Mouse (Mus musculus) frontal cortex, postnatal 25 days (tissue): ENCODE measurements around the gene Cacna1f.

Experiments used
- DNase-seq, 2 experiments: peaks; one replicate each; pipeline ENCODE4 v3.0.0; 2022; ENCODE audit warnings: low spot score in 2 of 2

Cacna1f gene

GRCm38 (mm10) chrX:7606783-7607182 lies at the start of gene Cacna1f:
Gene Cacna1f (plus strand): TSS chrX:7607083.
- DNase-seq = no peak

GRCm38 (mm10) chrX:7563076-7563475 lies 43.8 kb upstream of the Cacna1f start:
- no peak for DNase-seq

GRCm38 (mm10) chrX:7566352-7566751 lies 40.5 kb upstream of the Cacna1f start:
- DNase-seq = no peak

GRCm38 (mm10) chrX:7567491-7567890 lies 39.4 kb upstream of the Cacna1f start:
- no peak for DNase-seq

- no peak for DNase-seq
Measured at GRCm38 (mm10) chrX:7570481-7571175, 36.3 kb upstream of the Cacna1f start.

GRCm38 (mm10) chrX:7571565-7572136 lies 35.2 kb upstream of the Cacna1f start:
- no peak for DNase-seq

GRCm38 (mm10) chrX:7572466-7572865 lies 34.4 kb upstream of the Cacna1f start:
- DNase-seq = no peak

GRCm38 (mm10) chrX:7573176-7574086 lies 33.5 kb upstream of the Cacna1f start, which contains the start of gene Foxp3:
Gene Foxp3 (plus strand): TSS chrX:7573644.
- DNase-seq = peak; percentile 5 to 10

- peak; percentile 94 for DNase-seq
Measured at GRCm38 (mm10) chrX:7574087-7574884, 32.6 kb upstream of the Cacna1f start, which contains the start of gene Ppp1r3f. Gene Ppp1r3f (minus strand): TSS chrX:7574283.

- DNase-seq = no peak
Measured at GRCm38 (mm10) chrX:7574885-7575231, 32.0 kb upstream of the Cacna1f start.

- no peak for DNase-seq
Measured at GRCm38 (mm10) chrX:7581151-7581550, 25.7 kb upstream of the Cacna1f start.

- DNase-seq = no peak
Measured at GRCm38 (mm10) chrX:7583881-7584280, 23.0 kb upstream of the Cacna1f start.

- no peak for DNase-seq
Measured at GRCm38 (mm10) chrX:7586356-7586755, 20.5 kb upstream of the Cacna1f start.

GRCm38 (mm10) chrX:7595371-7595770 lies 11.5 kb upstream of the Cacna1f start:
- DNase-seq = no peak

- no peak for DNase-seq
Measured at GRCm38 (mm10) chrX:7604004-7604403, 2.9 kb upstream of the Cacna1f start.

- DNase-seq = peak; percentile 58 to 64
Measured at GRCm38 (mm10) chrX:7604879-7605574, 1.9 kb upstream of the Cacna1f start, which contains the start of gene Ccdc22. Gene Ccdc22 (minus strand): TSS chrX:7605517.

GRCm38 (mm10) chrX:7605575-7605941 lies 1.3 kb upstream of the Cacna1f start:
- DNase-seq = no peak

- DNase-seq = no peak
Measured at GRCm38 (mm10) chrX:7610035-7610434, 3.2 kb downstream of the Cacna1f start.

GRCm38 (mm10) chrX:7610536-7611258 lies 3.8 kb downstream of the Cacna1f start:
- no peak for DNase-seq

GRCm38 (mm10) chrX:7617889-7618551 lies 11.1 kb downstream of the Cacna1f start:
- no peak for DNase-seq
